Comparison of ENCODE assay signal across 8 mouse cellular contexts in the genomic region with DNA sequence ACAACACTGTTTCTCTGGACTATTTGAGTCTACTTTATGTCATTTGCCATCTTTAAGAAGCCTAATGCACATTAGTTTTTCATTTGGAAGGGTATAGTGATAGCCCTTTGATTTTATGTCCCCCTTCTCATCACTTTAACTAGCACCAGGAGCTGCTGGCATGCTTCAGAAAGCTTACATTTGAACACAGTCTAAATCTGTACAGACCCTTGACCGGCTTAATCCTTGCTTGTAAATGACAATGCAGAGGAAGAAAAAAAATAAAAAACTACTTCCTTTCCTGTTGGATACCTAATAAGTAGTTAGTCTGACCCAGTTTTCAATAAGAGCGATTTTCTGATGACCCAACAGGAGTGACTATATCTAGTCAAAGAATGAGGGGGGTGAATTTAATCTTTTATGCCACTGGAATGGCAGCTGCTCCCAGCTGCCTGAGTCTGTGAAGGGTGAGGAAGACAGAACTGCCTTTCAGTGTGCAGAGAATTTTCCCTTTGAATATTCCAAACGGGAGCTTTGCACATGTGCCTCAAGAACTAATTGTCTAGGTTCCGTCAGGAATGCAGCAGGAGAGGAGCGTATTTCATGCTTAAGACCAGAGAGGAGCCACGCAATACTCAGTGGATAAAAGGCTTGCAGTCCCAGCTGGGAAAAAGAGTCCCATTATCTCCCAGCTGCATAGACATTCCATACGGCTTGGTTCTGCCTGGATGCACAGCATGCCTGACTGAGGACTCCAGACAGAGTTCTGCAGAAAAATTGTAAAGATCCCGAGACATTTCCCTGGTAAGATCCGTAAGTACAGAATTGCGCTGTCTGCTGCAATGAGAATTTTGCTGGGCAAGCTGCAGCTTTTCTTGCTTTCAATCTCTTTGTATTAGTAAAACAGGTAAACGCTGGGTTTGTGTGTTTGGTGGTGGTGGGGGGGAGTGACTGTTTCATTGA. TPM values are rescaled to one million over a fixed set of nuclear protein-coding genes. Genes with fewer than 3 reads are reported as not detected.
A peak's percentile ranks its signal among the peaks of the same experiment; 100 is the strongest.
DNase-seq lines count a peak whose midpoint lies in the region; ATAC-seq lines count a peak whose summit lies in the region.
"Had no signal": no experiment of that assay in that cellular context is flagged by ENCODE, and none has a peak within 500 bp of the region (broad histone marks: within the 10 kb centered on the region; RNA-seq: fewer than 3 reads in every experiment).

A gene (plus strand): TSS at position 301 of the 942 bp plus-strand sequence.

- no peaks in the 10 kb centered on the region for H3K36me3 ChIP-seq in hindbrain, embryonic 16.5 days (ENCODE audit: control insufficient read depth, insufficient read depth, low read length)
- H3K36me3 ChIP-seq: liver, embryonic 13.5 days had no signal

- peak within 1 kb of the TSS; percentile 52 for H3K9ac ChIP-seq in hindbrain, embryonic 16.5 days (ENCODE audit: low read depth, low read length)
- H3K9ac ChIP-seq: liver, embryonic 13.5 days had no signal

- WGBS in hindbrain, embryonic 16.5 days, result 14% methylated on average over 11 of the region's 11 CpGs

- peak within 1 kb of the TSS; percentile 37 for H3K4me3 ChIP-seq in hindbrain, embryonic 16.5 days (ENCODE audit: low read length)
- H3K4me3 ChIP-seq: liver, embryonic 13.5 days had no signal

- H3K4me2 ChIP-seq in hindbrain, embryonic 16.5 days (ENCODE audit: low read length), result peak within 1 kb of the TSS; percentile 63
- H3K4me2 ChIP-seq: liver, embryonic 13.5 days had no signal

- peak; percentile 94 for ATAC-seq in hindbrain, embryonic 16.5 days

- no peaks in the 10 kb centered on the region for H3K27me3 ChIP-seq in hindbrain, embryonic 16.5 days (replicated peaks; ENCODE audit: control insufficient read depth, insufficient read depth, low read length)
- H3K27me3 ChIP-seq: liver, embryonic 13.5 days had no signal

- no peaks in the 10 kb centered on the region for H3K9me3 ChIP-seq in hindbrain, embryonic 16.5 days (ENCODE audit: control insufficient read depth, low read length)
- H3K9me3 ChIP-seq: liver, embryonic 13.5 days had no signal

- H3K4me1 ChIP-seq in hindbrain, embryonic 16.5 days (ENCODE audit: control insufficient read depth, insufficient read depth, low read depth, low read length), result peaks cover 5% of the 10 kb centered on the region; the same call in 1 of the 2 replicates
- H3K4me1 ChIP-seq: liver, embryonic 13.5 days had no signal

- H3K27ac ChIP-seq in hindbrain, embryonic 16.5 days (ENCODE audit: low read depth, low read length), result peak within 1 kb of the TSS; percentile 72
- H3K27ac ChIP-seq: liver, embryonic 13.5 days had no signal

- peak; percentile 65 to 68 for DNase-seq in cerebellum, adult 18-20 months
- peak; percentile 59 for DNase-seq in embryo, embryonic 10.5 days (ENCODE audit: low spot score)
- peak; percentile 59 for DNase-seq in mesoderm, embryonic 11.5 days (ENCODE audit: low read depth, low spot score)
- DNase-seq in telencephalon, adult 2 months (ENCODE audit: low read depth, low spot score), result peak; percentile 53
- DNase-seq in liver, result no peak
- no peak for DNase-seq in thymus, postnatal 4 days
- DNase-seq: liver, embryonic 13.5 days had no signal

RNA-seq across cellular contexts. Expression of the gene that starts here (rescaled TPM):
- polyA plus RNA-seq in hindbrain, embryonic 16.5 days (2015; fragmentation: Nextera tagmentation; extraction: Ambion mirVana), result 15.2 and 15.9 TPM in 2 replicates
- polyA plus RNA-seq: liver, embryonic 13.5 days had no signal

Comparison
In these comparisons a context has a peak if more than half of its experiments do, and no peak if none do; other contexts are left out.
1. DNase-seq: peak in cerebellum, adult 18-20 months (2 of 2), embryo, embryonic 10.5 days (single experiment), mesoderm, embryonic 11.5 days (single experiment) and telencephalon, adult 2 months (single experiment); none in liver (single experiment) and thymus, postnatal 4 days (single experiment).